Mouse (Mus musculus) natural killer cell, adult 2 months (primary cell): Measurements from ENCODE around the gene Coro2a.
"Not testable (repeated sequence)": the region's sequence is repeated elsewhere in the genome, so short reads cannot be mapped to it uniquely, and the experiment has no call there.

Experiments used
- DNase-seq, 2 experiments: peaks; one replicate each; pipeline ENCODE4 v3.0.0; 2022; ENCODE audit warnings: low spot score in 2 of 2

Coro2a gene

DNA sequence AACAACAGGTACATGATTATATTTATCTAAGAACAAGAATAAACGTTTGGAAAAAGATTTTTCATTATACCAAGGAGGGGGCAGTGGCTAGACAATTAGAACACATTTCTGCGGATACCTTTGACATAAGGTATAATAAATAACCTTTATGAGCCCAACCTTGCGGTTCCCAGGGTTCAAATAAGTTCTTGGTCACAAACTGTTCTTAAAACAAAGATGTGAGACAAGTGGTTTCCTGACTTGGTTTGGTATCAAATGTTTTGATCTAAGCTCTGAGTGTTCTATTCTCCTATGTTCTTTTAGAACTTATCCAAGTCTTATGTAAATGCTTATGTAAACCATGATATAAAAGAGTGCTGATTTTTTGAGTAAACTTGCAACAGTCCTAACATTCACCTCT, 17.5 kb downstream of the Coro2a start:
- DNase-seq = not testable (repeated sequence)

DNA sequence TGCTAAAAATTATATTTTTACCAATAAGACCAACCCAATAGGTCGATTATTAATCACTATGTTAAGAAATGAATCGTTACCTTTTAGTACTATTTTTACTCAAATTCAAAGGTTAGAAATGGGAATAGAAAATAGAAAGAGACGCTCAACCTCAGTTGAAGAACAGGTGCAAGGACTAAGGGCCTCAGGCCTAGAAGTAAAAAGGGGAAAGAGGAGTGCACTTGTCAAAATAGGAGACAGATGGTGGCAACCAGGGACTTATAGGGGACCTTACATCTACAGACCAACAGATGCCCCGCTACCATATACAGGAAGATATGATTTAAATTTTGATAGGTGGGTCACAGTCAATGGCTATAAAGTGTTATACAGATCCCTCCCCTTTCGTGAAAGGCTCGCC, 17.9 kb downstream of the Coro2a start:
- DNase-seq = not testable (repeated sequence)

- DNase-seq = not testable (repeated sequence)
Measured at GRCm38 (mm10) chr4:46582024-46582423, 20.0 kb downstream of the Coro2a start.

DNA sequence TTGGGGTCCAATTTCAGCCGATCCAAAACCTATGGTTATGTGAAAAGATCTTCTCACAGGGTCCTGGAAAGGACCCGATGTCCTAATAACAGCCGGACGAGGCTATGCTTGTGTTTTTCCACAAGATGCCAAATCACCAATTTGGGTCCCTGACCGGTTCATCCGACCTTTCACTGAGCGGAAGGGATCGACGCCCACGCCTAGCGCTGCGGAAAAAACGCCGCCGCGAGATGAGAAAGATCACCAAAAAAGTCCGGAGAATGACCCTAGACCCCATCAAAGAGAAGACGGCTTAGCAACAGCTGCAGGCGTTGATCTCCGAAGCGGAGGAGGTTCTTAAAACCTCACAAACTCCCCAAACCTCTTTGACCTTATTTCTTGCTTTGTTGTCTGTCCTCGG, 20.4 kb downstream of the Coro2a start:
- not testable (repeated sequence) for DNase-seq

DNA sequence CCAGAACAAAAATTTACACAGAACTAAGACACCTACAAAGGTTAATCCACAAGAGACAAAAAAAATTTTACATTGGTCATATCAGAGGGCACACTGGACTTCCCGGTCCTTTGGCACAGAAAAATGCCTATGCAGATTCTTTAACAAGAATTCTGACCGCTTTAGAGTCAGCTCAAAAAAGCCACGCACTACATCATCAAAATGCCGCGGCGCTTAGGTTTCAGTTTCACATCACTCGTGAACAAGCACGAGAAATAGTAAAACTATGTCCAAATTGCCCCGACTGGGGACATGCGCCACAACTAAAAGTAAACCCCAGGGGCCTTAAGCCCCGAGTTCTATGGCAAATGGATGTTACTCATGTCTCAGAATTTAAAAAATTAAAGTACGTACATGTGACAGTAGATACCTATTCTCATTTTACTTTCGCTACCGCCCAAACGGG, 21.2 kb downstream of the Coro2a start:
- peak in 1 of 2 experiments; percentile 47 for DNase-seq

- not testable (repeated sequence) for DNase-seq
Measured at GRCm38 (mm10) chr4:46578796-46579346, 23.1 kb downstream of the Coro2a start.

- DNase-seq = no peak
Measured at GRCm38 (mm10) chr4:46578228-46578627, 23.8 kb downstream of the Coro2a start.

DNA sequence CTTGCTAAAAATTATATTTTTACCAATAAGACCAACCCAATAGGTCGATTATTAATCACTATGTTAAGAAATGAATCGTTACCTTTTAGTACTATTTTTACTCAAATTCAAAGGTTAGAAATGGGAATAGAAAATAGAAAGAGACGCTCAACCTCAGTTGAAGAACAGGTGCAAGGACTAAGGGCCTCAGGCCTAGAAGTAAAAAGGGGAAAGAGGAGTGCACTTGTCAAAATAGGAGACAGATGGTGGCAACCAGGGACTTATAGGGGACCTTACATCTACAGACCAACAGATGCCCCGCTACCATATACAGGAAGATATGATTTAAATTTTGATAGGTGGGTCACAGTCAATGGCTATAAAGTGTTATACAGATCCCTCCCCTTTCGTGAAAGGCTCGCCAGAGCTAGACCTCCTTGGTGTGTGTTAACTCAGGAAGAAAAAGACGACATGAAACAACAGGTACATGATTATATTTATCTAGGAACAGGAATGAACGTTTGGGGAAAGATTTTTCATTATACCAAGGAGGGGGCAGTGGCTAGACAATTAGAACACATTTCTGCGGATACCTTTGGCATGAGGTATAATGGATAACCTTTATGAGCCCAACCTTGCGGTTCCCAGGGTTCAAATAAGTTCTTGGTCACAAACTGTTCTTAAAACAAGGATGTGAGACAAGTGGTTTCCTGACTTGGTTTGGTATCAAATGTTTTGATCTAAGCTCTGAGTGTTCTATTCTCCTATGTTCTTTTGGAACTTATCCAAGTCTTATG, 26.3 kb downstream of the Coro2a start:
- not testable (repeated sequence) for DNase-seq

DNA sequence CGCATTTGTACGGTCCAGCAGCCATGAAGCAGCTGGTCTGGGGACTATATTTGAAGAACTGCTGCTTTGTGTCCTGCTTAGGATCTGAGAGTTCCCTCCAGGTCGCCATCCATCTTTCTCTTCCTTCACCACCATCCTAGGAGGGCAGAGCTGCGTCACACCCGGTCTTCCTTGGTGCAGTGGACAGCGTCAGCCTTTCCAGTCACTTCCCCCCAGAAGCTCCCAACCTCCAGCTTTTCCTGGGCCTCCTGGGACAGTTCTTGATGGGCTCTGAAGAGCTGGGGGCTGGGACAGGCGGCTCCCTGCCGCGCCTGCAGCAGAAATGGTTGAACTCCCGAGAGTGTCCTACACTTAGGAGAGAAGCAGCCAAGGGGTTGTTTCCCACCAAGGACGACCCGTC, 27.2 kb downstream of the Coro2a start:
- DNase-seq = no peak

GRCm38 (mm10) chr4:46574024-46574753, 27.8 kb downstream of the Coro2a start:
- DNase-seq = no peak

- DNase-seq = no peak
Measured at GRCm38 (mm10) chr4:46572616-46573015, 29.4 kb downstream of the Coro2a start.

DNA sequence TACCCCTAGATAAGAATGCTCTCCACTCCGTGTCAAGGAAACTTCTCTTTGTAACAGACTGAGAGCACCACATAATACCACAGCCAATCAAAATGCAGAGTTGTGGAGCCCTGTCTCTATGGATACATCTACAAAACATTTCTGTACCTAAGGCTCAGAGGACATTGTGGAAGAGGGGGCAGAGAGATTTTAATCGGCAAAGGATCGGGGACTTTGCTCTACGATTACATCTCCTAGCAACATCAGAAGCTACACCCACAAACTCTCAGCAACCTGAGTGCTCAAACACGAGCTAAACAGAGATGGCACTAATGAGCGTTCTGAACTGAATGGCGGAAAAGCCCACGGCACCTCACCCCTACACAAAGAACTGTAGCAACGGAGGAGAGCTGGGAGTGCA, 30.3 kb downstream of the Coro2a start:
- DNase-seq = no peak

DNA sequence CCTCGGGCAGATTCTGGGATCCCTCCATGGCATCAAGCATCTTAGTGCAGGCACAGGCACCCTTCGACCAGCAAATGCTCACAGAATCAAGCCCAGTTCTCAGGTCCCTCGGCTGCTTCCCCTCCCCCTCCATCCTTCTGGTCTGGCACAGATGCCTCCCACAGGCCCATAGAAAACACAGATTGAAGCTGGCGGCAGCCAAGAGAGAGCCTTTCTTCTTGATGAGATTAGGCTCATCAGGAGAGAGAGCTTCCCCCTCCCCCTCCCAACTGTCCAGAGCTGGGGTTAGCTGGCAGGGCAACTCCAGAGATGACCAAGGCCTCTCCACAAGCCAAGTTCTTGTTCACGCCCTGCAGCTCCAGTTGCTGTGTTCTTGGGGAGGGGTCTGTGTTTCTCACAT, 32.3 kb downstream of the Coro2a start:
- DNase-seq = no peak

GRCm38 (mm10) chr4:46568169-46568568, 33.8 kb downstream of the Coro2a start:
- peak in 1 of 2 experiments; percentile 60 for DNase-seq

DNA sequence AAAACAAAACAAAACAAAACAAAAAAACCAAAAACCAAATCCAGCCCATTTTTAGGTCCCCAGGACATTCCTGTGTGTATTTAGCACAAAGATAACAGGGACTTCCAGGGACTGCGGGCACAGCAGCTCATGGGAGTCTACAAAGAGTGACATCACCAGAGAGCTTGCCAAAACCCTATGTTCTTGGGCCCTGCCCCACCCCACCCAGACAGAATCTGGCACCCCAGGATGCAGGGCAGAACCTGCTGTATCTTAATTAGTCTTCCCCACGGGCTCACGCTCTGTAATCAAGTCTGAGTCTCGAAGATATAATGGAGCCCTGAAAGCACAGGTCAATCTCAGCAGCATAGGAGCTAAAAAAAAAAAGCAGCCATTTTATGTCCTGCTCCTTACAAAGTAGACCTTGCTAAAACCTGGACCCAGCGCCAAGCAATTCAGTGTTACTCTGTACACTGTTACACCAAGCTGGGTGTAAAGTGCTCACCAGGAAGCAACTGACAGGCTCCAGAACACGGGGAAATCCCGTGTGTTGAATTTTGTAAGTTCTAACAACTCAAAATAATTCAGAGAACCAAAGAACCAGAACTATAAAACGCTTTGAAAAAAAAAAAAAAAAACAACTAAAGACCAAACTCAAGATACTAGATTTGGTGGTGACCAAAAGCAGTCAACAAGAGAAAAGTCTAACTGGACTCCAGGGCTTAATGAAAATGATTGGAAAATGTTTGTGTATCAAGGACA, 34.9 kb downstream of the Coro2a start:
- DNase-seq = no peak

GRCm38 (mm10) chr4:46565393-46565955, 36.5 kb downstream of the Coro2a start:
- no peak for DNase-seq

DNA sequence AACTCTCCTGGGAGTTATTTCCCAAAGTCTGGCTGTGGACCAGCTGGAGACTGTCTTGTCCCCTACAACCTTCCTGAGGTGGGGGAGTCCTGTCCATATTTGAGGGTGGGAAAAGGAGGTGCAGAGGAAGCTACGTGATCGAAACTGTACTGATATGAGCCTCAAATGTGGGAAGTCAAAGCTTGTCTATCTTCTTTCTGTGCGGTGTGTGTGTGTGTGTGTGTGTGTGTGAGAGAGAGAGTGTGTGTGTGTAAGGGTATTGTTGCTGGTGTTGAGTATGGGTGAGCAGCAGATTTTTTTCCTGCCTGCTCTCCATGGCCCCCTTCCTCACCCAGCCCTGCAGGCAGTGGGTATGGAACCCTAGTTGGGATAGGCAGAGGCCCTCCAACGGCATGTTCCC, 37.8 kb downstream of the Coro2a start:
- no peak for DNase-seq

DNA sequence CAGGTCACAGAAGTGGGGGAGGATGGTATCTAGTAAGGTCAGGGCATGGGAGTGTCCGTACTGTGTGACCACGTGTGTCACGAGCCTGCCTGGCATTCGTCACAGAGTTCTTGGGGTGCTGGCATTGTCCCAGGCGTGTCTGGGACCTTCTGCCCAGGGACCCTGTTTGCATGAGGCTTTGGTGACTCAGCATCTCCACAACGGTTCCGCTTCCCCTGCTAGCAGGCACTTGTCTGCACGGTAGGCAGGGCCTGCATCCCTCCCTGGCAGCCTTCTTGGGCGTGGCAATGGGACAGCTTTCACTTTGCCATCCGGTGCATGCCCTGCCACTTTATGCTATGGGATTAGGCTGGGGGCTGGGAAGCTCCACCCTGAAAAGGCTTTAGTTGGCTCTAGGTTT, 38.2 kb downstream of the Coro2a start:
- peak in 1 of 2 experiments; percentile 49 for DNase-seq

- no peak for DNase-seq
Measured at GRCm38 (mm10) chr4:46562841-46563240, 39.2 kb downstream of the Coro2a start.

GRCm38 (mm10) chr4:46562037-46562436, 40.0 kb downstream of the Coro2a start:
- no peak for DNase-seq

DNA sequence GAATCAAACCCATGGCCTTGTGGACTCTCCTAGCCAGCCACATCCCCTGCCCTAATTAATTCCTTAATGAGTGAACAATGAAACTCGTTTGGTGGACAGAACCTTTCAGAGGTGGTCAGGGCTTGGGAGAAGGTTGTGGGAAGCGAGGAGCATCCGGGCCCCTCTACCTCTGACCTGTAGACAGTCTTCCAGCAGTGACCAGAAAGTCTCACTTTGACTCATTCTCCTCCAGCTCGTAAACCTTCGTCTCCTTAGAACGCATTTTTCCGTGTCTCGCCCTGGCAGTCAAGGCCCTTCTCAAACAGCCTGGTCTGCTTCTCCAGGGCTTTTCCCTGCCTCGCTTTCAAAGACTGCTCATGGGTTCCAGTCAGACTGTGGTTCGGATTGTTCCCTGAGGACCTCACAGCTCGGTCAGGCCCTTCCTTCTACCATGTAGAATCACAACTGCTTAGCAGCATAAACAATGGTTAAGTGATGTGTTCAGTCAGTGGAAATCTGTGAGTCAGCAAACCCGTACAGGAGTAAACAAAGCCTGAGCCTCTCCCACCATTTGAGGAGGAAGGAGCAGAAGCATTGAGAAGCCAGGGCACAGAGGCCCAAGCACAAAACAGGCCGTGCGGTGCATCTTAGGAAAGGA, 41.8 kb downstream of the Coro2a start:
- DNase-seq = no peak
